Mouse (Mus musculus) CH12.LX (cell line): Measurements from ENCODE around the gene Cxcl12.

Experiments
- CTCF ChIP-seq, 2 experiments: IDR thresholded peaks in 1 of 2; conservative IDR thresholded peaks in 1 of 2; 2 replicates each; pipeline ENCODE4 v1.5.1; 2011 to 2012; ENCODE audit warnings: low read depth in 2 of 2, low read length in 2 of 2, improper control_type of control experiment in 1 of 2, inconsistent platforms in 1 of 2, mild to moderate bottlenecking in 1 of 2, moderate library complexity in 1 of 2
- MAFK ChIP-seq: IDR thresholded peaks from 2 replicates; pipeline ENCODE4 v1.6.1; 2011; ENCODE audit warnings: low read length, improper control_type of control experiment; ENCODE audit not compliant: insufficient replicate concordance
- ZMIZ1 ChIP-seq: IDR thresholded peaks from 2 replicates; pipeline ENCODE4 v1.6.1; 2012; ENCODE audit warnings: low read depth, mild to moderate bottlenecking, inconsistent platforms, low read length, improper control_type of control experiment

GRCm38 (mm10) chr6:117200916-117201315 lies 32.6 kb downstream of the Cxcl12 start:
- TF ChIP-seq CTCF (conservative IDR thresholded peaks at IDR 0.05 in 1 of 2, IDR thresholded peaks at IDR 0.05 in 1 of 2; ENCODE audit: low read depth in 2 of 2, low read length in 2 of 2) = no peak
- TF ChIP-seq MAFK = no peak
- no peak for TF ChIP-seq ZMIZ1
